ENCODE assay signal across 20 mouse cellular contexts in the genomic region with DNA sequence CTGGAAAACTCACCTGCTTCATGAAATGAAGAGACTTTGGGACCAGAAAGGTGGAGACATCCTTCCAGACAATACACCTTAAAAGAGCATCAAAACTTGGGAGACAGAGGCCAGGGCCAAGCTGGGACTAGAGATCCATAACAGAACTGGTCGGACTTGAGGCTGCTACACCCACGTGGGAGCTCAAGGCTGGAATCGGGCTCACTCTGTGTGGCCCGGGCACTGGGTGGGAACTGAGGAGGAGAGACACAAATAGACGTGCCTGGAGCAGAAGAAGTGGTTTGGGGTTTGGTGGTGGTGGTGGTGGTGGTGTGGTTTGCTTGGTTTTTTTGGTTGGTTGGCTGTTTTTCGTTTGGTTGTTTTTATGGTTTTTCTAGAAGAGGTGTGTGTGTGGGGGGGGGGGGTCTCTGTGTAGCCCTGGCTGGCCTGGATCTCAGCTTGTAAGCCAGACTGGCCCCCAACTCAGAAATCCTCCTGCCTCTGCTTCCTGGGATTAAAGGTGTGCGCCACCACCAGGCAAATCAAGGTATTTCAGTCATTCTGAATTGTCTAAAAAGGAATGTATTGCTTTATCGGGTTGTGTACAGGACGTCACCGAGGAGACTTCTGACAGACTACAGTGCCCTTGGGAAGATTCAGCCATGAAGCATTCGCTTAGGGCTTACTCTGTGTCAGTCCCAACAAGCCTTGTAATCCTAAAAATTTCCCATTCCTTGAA.
DNase-seq lines count a peak whose midpoint lies in the region; ATAC-seq and TF ChIP-seq lines count a peak whose summit lies in the region.
"Had no signal": no experiment of that assay in that cellular context is flagged by ENCODE, and none has a peak within 500 bp of the region (broad histone marks: within the 10 kb centered on the region; RNA-seq: fewer than 3 reads in every experiment).

No protein-coding gene starts in this region.

- H3K4me2 ChIP-seq in kidney, postnatal 0 days (ENCODE audit: low read length) = no peak overlapping the region
- H3K4me2 ChIP-seq in kidney, embryonic 15.5 days = no peak overlapping the region
- H3K4me2 ChIP-seq in midbrain, postnatal 0 days (ENCODE audit: low read depth, low read length, poor library complexity, severe bottlenecking) = no peak overlapping the region
- no peak overlapping the region for H3K4me2 ChIP-seq in midbrain, embryonic 11.5 days
- H3K4me2 ChIP-seq in stomach, postnatal 0 days (replicated peaks; ENCODE audit: low read depth) = no peak overlapping the region
- H3K4me2 ChIP-seq: forebrain, embryonic 15.5 days; heart, embryonic 15.5 days; hindbrain, embryonic 12.5 days; liver, embryonic 15.5 days had no signal

- 0 out of 2 replicates have a peak, but pooled peaks cover 4% of the 10 kb centered on the region for H3K4me1 ChIP-seq in kidney, postnatal 0 days (replicated peaks; ENCODE audit: insufficient read depth, low read length)
- peaks cover 13% of the 10 kb centered on the region for H3K4me1 ChIP-seq in kidney, embryonic 15.5 days
- H3K4me1 ChIP-seq in midbrain, postnatal 0 days (ENCODE audit: insufficient read depth, low read length) = no peaks in the 10 kb centered on the region
- peaks cover 20% of the 10 kb centered on the region for H3K4me1 ChIP-seq in midbrain, embryonic 11.5 days (ENCODE audit: control insufficient read depth, insufficient read depth, low read length)
- H3K4me1 ChIP-seq in ES-E14 (ENCODE audit: control insufficient read depth in 2 of 2, insufficient read depth in 2 of 2, low read length in 2 of 2, poor library complexity in 1 of 2) = peaks cover 0 to 25% of the 10 kb centered on the region in 2 experiments; a peak in 3 of 4 replicates
- no peaks in the 10 kb centered on the region for H3K4me1 ChIP-seq in stomach, postnatal 0 days (replicated peaks; ENCODE audit: control insufficient read depth, insufficient read depth)
- H3K4me1 ChIP-seq: heart, embryonic 15.5 days; liver, embryonic 15.5 days had no signal

- TF ChIP-seq CTCF in kidney, postnatal 0 days (IDR thresholded peaks at IDR 0.05; ENCODE audit: low read depth) = peak; percentile 34; the same call in 1 of the 2 replicates
- TF ChIP-seq CTCF in midbrain, postnatal 0 days (IDR thresholded peaks at IDR 0.05) = 0 out of 2 replicates have a peak, but pooled peaks have one; percentile 26
- TF ChIP-seq CTCF in stomach, postnatal 0 days (IDR thresholded peaks at IDR 0.05; ENCODE audit: low read depth) = peak; percentile 34

- ATAC-seq in kidney, postnatal 0 days (replicated peaks; ENCODE audit: low FRiP score, low read depth) = no peak
- ATAC-seq in kidney, embryonic 15.5 days (replicated peaks; ENCODE audit: low FRiP score) = no peak
- no peak for ATAC-seq in midbrain, postnatal 0 days (ENCODE audit: low FRiP score)
- ATAC-seq in midbrain, embryonic 11.5 days (ENCODE audit: low FRiP score) = no peak
- ATAC-seq in stomach, postnatal 0 days (ENCODE audit: low FRiP score, low TSS enrichment) = no peak
- ATAC-seq: forebrain, embryonic 15.5 days; intestine, embryonic 16.5 days had no signal

- DNase-seq in kidney, postnatal 0 days (ENCODE audit: low spot score) = no peak
- DNase-seq in midbrain, postnatal 0 days (ENCODE audit: low spot score) = no peak
- no peak for DNase-seq in midbrain, embryonic 11.5 days (ENCODE audit: low spot score, missing footprints)
- peak; percentile 59 for DNase-seq in ES-E14 (ENCODE audit: low read depth, low spot score)
- no peak for DNase-seq in stomach, postnatal 0 days (ENCODE audit: low spot score)
- DNase-seq in kidney, postnatal 25 days = no peak
- DNase-seq in heart, postnatal 4 days = no peak
- DNase-seq: adrenal gland, adult 8-10 months; cerebellum, adult 11 months; kidney, postnatal 14 days; lung, postnatal 4 days; right cerebral cortex, postnatal 4 days had no signal

- no peak overlapping the region for H3K4me3 ChIP-seq in kidney, postnatal 0 days (replicated peaks; ENCODE audit: low read depth, low read length)
- no peak overlapping the region for H3K4me3 ChIP-seq in kidney, embryonic 15.5 days (replicated peaks)
- H3K4me3 ChIP-seq in midbrain, postnatal 0 days (ENCODE audit: low read depth, low read length) = no peak overlapping the region
- no peak overlapping the region for H3K4me3 ChIP-seq in midbrain, embryonic 11.5 days (ENCODE audit: low read depth, low read length)
- H3K4me3 ChIP-seq in ES-E14 (ENCODE audit: insufficient read depth in 1 of 2, low read depth in 1 of 2, low read length in 2 of 2, poor library complexity in 1 of 2, severe bottlenecking in 1 of 2) = no peak overlapping the region; a peak in 1 of 4 replicates
- no peak overlapping the region for H3K4me3 ChIP-seq in stomach, postnatal 0 days (ENCODE audit: low read depth, low read length)
- H3K4me3 ChIP-seq: erythroblast, embryonic 14.5 days; forebrain, embryonic 15.5 days; heart, embryonic 15.5 days; hindbrain, embryonic 12.5 days; liver, embryonic 15.5 days; midbrain, embryonic 10.5 days had no signal

- H3K9me3 ChIP-seq in kidney, postnatal 0 days (replicated peaks; ENCODE audit: low read length) = 0 out of 2 replicates have a peak, but pooled peaks cover 5% of the 10 kb centered on the region
- 0 out of 2 replicates have a peak, but pooled peaks cover 5% of the 10 kb centered on the region for H3K9me3 ChIP-seq in kidney, embryonic 15.5 days (replicated peaks)
- H3K9me3 ChIP-seq in midbrain, postnatal 0 days (ENCODE audit: low read length) = no peaks in the 10 kb centered on the region
- H3K9me3 ChIP-seq in midbrain, embryonic 11.5 days (ENCODE audit: control insufficient read depth, low read length) = peaks cover 3% of the 10 kb centered on the region
- no peaks in the 10 kb centered on the region for H3K9me3 ChIP-seq in ES-E14 (ENCODE audit: control insufficient read depth, insufficient read depth, low read depth, low read length)
- no peaks in the 10 kb centered on the region for H3K9me3 ChIP-seq in stomach, postnatal 0 days (ENCODE audit: control insufficient read depth, low read length)
- H3K9me3 ChIP-seq: forebrain, embryonic 15.5 days; liver, embryonic 15.5 days had no signal

- TF ChIP-seq EP300 in stomach, postnatal 0 days (optimal IDR thresholded peaks at IDR 0.05) = no peak

- in situ Hi-C loops in ES-E14 (cut with MboI; ENCODE audit: low sequenced_read_pairs in 2 of 2, unreplicated experiment in 2 of 2) = loop anchor here in 1 of 2 experiments (10.0 kb wide), 1 partner anchor 142 kb away; the partner anchor contains the start of gene Hes1

- H3K27me3 ChIP-seq in kidney, postnatal 0 days (ENCODE audit: insufficient read depth, low read length) = no peaks in the 10 kb centered on the region
- H3K27me3 ChIP-seq in kidney, embryonic 15.5 days = no peaks in the 10 kb centered on the region
- 0 out of 2 replicates have a peak, but pooled peaks cover 12% of the 10 kb centered on the region for H3K27me3 ChIP-seq in midbrain, postnatal 0 days (ENCODE audit: insufficient read depth, low read length)
- peaks cover 53% of the 10 kb centered on the region for H3K27me3 ChIP-seq in midbrain, embryonic 11.5 days (ENCODE audit: control insufficient read depth, insufficient read depth, low read length)
- no peaks in the 10 kb centered on the region for H3K27me3 ChIP-seq in stomach, postnatal 0 days (ENCODE audit: control insufficient read depth, insufficient read depth, low read length)

- H3K36me3 ChIP-seq in kidney, postnatal 0 days (ENCODE audit: insufficient read depth, low read length) = no peaks in the 10 kb centered on the region
- no peaks in the 10 kb centered on the region for H3K36me3 ChIP-seq in kidney, embryonic 15.5 days
- no peaks in the 10 kb centered on the region for H3K36me3 ChIP-seq in midbrain, postnatal 0 days (ENCODE audit: insufficient read depth, low read length)
- no peaks in the 10 kb centered on the region for H3K36me3 ChIP-seq in midbrain, embryonic 11.5 days (ENCODE audit: control insufficient read depth, insufficient read depth, low read length)
- no peaks in the 10 kb centered on the region for H3K36me3 ChIP-seq in ES-E14 (ENCODE audit: control insufficient read depth, insufficient read depth, low read length, poor library complexity, severe bottlenecking)
- H3K36me3 ChIP-seq in stomach, postnatal 0 days (ENCODE audit: control insufficient read depth, insufficient read depth, low read length) = no peaks in the 10 kb centered on the region
- H3K36me3 ChIP-seq: forebrain, embryonic 15.5 days; heart, embryonic 15.5 days; hindbrain, embryonic 12.5 days; liver, embryonic 15.5 days; midbrain, embryonic 10.5 days had no signal

- H3K27ac ChIP-seq in kidney, postnatal 0 days = no peak overlapping the region
- no peak overlapping the region for H3K27ac ChIP-seq in kidney, embryonic 15.5 days
- H3K27ac ChIP-seq in midbrain, postnatal 0 days (ENCODE audit: low read depth, low read length) = no peak overlapping the region
- no peak overlapping the region for H3K27ac ChIP-seq in midbrain, embryonic 11.5 days (ENCODE audit: low read depth, low read length)
- H3K27ac ChIP-seq in ES-E14 (ENCODE audit: insufficient read depth, low read depth, low read length, poor library complexity, severe bottlenecking) = peak overlapping the region; percentile 50; the same call in 1 of the 2 replicates
- no peak overlapping the region for H3K27ac ChIP-seq in stomach, postnatal 0 days (replicated peaks)
- H3K27ac ChIP-seq: forebrain, embryonic 15.5 days; heart, embryonic 15.5 days; hindbrain, embryonic 12.5 days; liver, embryonic 15.5 days; midbrain, embryonic 10.5 days had no signal

- H3K9ac ChIP-seq in kidney, postnatal 0 days (ENCODE audit: low read depth, low read length) = no peak overlapping the region
- H3K9ac ChIP-seq in kidney, embryonic 15.5 days = no peak overlapping the region
- H3K9ac ChIP-seq in midbrain, postnatal 0 days (replicated peaks; ENCODE audit: low read length, poor library complexity, severe bottlenecking) = no peak overlapping the region
- H3K9ac ChIP-seq in midbrain, embryonic 11.5 days (ENCODE audit: low read length) = no peak overlapping the region
- H3K9ac ChIP-seq in ES-E14 (ENCODE audit: insufficient read depth, low read depth, low read length, poor library complexity, severe bottlenecking) = peak overlapping the region; percentile 44; the same call in 1 of the 2 replicates
- H3K9ac ChIP-seq in stomach, postnatal 0 days (ENCODE audit: low read length) = no peak overlapping the region
- H3K9ac ChIP-seq: forebrain, embryonic 15.5 days; heart, embryonic 15.5 days; hindbrain, embryonic 12.5 days; liver, embryonic 15.5 days had no signal

- WGBS in kidney, postnatal 0 days = 92% methylated on average over 11 of the region's 11 CpGs
- WGBS in kidney, embryonic 15.5 days = 92% methylated on average over 11 of the region's 11 CpGs
- 87% methylated on average over 11 of the region's 11 CpGs for WGBS in midbrain, postnatal 0 days
- 87% methylated on average over 11 of the region's 11 CpGs for WGBS in midbrain, embryonic 11.5 days
- WGBS in stomach, postnatal 0 days = 88% methylated on average over 11 of the region's 11 CpGs

TF ChIP-seq in ES-E14, 5 proteins besides CTCF, POLR2A, EP300 and RAD21 (continues in another document):
- TF ChIP-seq ZC3H11A (IDR thresholded peaks at IDR 0.05; ENCODE audit: borderline replicate concordance, low read depth, low read length) (no peak), ZNF384 (IDR thresholded peaks at IDR 0.05; ENCODE audit: low read depth, low read length) (no peak), MAFK (IDR thresholded peaks at IDR 0.05; ENCODE audit: insufficient read depth, low read depth, low read length) (no peak), HCFC1 (IDR thresholded peaks at IDR 0.05; ENCODE audit: borderline replicate concordance, insufficient read depth, low read length) (no peak)
